Mouse (Mus musculus): ENCODE data around the gene Zdhhc20.
"Not testable (repeated sequence)": the region's sequence is repeated elsewhere in the genome, so short reads cannot be mapped to it uniquely, and the experiment has no call there.

The Zdhhc20 gene

DNA sequence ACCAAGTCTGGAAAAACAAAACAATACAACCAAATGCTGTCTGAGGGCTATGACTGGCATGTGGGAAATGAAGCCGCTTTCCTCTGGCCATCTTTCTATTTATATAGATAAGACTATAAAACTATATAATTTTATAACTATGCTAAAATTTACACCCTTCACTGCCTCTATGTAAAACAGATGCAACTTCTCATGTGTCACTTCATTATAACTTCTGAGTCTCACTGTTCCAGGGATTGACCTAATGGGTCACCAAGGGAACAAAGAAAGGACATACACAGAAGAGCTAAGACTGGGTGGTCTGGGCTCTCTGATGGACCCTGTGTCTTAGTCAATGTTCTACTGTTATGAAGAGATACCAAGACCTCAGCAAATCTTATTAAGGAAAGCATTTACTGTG lies 2.9 kb upstream of the Zdhhc20 start:
- DNase-seq (ENCODE audit: low read depth, low spot score) = no peak

DNA sequence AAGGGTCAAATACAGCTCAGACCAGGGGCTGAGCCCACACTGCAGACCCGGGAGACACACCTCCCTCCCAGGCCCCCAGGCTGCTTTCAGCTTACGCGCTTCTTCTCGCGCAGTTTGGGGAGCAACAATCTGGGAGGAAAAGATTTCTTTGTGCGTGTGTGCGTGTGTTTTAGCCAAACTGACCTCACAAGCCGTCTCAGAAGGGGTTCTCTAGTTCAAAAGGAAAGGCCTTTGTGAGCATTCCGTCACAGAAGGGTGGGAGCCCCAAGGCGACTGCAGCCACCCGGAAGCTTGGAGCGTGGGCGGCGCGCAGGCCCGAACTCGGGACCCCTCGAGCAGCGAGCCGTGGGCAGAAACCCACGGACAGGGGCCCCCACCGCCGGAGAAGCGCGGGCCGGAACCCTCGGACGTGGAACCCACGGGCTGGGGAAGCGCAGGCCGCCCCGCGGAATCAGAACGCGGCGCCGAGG lies 500 bp downstream of the Zdhhc20 start:
- peak; percentile 31 for DNase-seq (ENCODE audit: low read depth, low spot score)

DNA sequence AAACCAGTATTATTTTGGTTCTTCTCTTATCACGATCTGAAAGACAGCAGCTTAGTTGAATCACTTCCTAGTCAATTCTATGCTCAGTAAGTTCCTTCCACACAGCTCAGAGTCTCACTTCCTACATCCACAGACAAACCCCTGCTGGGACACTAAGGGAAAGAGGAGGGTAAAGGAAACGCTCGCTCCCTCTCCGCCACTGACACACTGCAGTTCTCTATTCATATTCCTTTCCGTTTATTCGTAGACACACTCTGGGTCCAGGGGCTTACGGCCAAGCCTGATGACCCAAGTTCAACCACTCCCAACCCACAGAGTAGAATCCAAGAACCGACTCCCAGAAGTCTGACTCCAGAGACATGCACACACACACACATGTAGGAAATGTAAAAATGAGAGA lies 2.9 kb downstream of the Zdhhc20 start:
- no peak for DNase-seq (ENCODE audit: low read depth, low spot score)

- DNase-seq (ENCODE audit: low read depth, low spot score) = no peak
These were observed 4.0 kb downstream of the Zdhhc20 start for GRCm38 (mm10) chr14:57886032-57886431.

DNA sequence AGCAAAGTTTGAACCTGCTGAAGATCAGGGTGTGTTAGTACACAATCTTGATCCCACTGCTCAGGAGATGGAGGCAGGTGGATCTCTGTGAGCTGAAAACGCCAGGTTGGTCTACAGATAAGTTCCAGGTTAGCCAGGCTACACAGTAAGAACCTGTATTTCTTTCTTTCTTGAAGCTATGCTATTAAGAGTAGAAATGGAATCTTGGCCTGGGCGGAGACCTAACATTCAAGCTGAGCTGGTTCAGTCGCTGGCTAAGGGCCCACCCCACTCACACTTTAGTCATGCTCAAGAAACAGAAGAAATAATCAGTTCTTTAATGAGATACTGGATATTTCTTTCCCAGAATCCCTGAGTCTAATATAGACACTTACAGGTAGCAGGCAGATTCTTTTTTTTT lies 6.7 kb downstream of the Zdhhc20 start:
- DNase-seq (ENCODE audit: low read depth, low spot score) = no peak

GRCm38 (mm10) chr14:57882720-57883119 lies 7.4 kb downstream of the Zdhhc20 start:
- no peak for DNase-seq (ENCODE audit: low read depth, low spot score)

DNA sequence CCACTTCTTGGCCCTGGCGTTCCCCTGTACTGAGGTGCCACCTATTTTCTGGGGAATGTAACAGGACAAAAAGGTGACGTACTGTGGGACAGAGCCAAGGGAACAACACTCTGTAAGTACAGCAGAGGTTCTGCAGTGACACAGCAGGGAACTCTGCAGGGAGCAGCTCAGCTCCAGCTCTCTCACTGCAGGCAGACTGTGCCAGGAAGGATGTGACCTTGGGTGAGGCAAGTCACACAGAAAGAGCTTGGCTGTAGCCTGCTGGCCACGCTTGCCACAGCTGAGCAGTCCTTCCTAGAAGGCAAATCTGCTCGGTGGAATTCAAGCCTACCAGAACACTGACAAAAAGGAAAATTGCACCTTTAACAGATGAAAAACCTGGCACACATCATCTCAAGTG lies 8.3 kb downstream of the Zdhhc20 start:
- no peak for DNase-seq (ENCODE audit: low read depth, low spot score)

GRCm38 (mm10) chr14:57881074-57881473 lies 9.0 kb downstream of the Zdhhc20 start:
- DNase-seq (ENCODE audit: low read depth, low spot score) = no peak

DNA sequence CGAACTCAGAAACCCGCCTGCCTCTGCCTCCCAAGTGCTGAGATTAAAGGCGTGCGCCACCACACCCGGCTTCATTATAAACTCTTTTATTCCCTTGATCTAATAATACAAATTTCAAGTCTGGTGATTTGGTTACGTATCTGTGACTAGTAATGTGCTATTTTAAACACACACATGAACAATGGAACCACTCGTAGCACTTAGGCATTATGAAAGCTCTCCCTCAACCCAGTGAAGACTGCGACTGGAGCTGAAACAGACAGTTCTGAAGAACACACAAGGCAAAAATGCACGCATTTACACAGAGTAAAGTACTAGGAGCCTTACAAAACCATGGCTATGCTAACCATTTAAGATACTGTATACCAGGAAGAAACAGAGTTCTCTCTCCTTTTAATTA lies 12.2 kb downstream of the Zdhhc20 start:
- DNase-seq (ENCODE audit: low read depth, low spot score) = no peak

DNA sequence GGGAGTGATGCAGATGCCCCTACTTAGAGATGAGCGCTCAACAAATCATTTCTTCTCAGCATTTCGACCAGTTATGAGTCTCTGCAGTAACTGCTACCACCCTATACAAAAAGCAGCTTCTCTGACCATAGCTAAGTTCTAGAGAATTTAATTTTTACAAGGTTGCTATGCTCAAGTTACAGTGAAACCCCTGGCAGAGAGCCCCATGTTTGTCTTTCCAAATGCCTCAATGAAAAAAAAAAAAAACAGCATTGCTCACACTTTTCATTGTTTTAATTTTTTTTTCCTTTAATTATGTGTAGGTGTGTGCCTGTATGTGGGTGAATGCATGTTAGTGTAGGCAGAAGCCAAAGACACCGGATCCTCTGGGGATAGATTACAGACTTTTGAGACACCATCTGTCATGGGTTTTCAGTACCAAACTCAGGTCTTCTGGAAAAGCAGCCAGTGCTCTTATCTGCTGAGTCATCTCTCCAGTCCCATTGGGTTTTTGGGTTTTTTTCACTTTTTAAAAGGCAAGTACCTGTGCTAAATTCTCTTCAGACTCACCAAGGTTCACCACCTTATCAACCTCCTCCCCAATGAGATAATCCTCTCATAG lies 23.3 kb downstream of the Zdhhc20 start:
- DNase-seq (ENCODE audit: low read depth, low spot score) = no peak

DNA sequence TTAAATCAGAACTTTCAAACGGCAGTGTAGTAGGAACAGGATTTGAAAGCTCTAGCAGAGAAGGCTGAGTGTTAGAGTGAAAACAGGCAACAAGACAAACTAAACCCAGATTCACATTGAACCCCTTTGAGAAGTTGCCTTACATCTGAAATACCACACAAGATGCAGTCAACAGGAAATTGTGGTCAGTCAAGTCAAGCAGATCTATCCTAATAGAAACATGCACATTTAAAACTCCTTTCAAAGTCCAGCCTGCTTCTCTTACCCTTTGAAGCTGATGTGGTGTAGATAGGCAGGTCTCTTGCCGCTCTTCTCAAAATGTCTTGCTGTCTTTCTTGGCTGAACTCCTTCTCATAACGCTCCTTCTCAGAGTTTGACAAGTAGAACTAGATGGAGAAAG lies 24.8 kb downstream of the Zdhhc20 start:
- DNase-seq (ENCODE audit: low read depth, low spot score) = no peak

GRCm38 (mm10) chr14:57863129-57863528 lies 26.9 kb downstream of the Zdhhc20 start:
- no peak for DNase-seq (ENCODE audit: low read depth, low spot score)

DNA sequence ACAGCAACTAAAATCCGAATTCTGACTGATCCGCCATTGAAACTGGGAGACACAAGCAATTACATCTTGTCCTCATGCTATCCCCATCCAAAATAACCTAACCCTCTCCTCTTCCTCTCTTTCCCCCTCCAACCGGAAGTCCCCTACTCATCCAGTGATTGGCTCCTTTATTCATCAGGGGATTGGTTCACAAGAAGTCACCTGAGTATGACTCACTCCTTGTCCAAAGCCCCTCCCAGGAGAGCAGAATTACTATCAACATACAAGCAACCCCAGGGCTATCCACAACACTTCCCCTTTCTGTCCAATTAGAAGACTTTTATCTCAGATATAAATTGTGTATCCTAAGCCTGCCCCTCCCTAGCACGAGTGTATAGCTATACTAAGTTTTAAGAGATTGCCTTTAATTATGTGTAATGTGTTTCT lies 28.1 kb downstream of the Zdhhc20 start:
- no peak for DNase-seq (ENCODE audit: low read depth, low spot score)

DNA sequence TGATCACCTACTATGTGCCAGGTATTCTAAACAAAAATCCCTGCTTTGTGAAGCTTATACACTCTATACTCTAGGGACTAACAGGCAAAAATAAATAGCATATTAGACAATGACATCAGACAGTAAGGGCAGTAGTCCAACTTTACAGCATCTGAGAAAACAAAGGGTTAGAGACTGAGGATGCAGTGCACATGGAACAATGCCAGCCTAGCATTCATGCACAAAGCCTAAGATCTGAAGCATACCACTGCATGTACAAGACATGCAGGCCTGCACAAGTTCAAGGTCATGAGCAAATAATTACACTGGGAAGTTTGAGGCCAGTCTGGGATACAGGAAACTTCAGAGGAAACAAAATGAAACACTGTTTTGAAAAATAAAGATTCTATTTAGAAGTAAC lies 30.6 kb downstream of the Zdhhc20 start:
- no peak for DNase-seq (ENCODE audit: low read depth, low spot score)

DNA sequence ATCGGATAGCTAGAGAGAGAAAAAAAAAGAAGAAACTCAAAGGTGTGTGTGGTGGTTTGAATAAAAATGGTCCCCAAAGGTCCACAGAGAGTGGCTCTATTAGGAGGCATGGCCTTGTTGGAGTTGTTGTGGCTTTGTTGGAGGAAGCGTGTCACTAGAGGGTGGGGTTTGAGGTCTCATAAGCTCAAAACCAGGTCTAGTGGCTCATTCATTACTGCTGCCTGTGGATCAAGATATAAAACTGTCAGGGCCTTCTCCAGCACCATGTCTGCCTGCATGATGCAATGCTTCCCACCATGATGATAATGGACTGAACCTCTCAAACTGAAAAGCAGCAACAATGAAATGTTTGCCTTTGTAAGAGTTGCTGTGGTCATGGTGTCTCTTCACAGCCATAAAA lies 31.5 kb downstream of the Zdhhc20 start:
- no peak for DNase-seq (ENCODE audit: low read depth, low spot score)

GRCm38 (mm10) chr14:57856037-57856436 lies 34.0 kb downstream of the Zdhhc20 start:
- not testable (repeated sequence) for DNase-seq (ENCODE audit: low read depth, low spot score)

DNA sequence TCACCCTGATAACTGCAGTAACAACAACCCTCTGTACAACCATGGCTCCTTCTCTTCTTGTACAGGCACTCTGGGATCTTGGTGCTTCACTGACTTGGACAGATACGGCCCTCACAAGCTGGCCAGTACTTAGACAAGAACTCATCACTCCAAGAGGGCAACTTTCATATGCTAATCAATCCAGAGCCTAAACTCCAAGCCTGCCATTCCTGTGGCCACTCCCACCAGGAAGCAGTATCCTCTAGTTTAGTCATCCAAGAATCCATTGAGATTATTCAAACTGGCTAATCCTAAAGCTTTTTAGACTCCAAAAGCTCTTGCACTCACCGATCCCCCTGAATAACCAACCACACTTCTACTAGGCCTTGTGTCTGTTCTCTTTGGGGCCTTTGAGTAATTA lies 37.1 kb downstream of the Zdhhc20 start:
- no peak for DNase-seq (ENCODE audit: low read depth, low spot score)

DNA sequence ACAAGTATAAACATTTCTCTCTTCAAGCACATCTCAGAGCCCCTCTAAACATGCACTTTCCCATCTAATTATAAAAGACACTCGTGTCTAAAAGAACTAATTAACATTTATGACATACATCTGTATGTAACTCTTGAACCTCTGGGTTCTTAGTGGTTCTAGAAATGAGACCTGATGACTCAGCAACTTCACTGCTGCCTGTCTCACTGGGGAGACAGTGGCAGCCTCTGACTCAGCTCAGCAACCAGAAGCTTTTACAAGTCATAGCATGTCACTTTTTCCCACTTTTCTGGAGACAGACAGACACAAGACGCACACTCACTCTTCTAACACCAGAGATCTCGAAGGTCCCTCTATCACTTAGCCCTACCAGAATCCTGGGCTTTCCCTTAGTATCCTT lies 39.7 kb downstream of the Zdhhc20 start:
- no peak for DNase-seq (ENCODE audit: low read depth, low spot score)

DNA sequence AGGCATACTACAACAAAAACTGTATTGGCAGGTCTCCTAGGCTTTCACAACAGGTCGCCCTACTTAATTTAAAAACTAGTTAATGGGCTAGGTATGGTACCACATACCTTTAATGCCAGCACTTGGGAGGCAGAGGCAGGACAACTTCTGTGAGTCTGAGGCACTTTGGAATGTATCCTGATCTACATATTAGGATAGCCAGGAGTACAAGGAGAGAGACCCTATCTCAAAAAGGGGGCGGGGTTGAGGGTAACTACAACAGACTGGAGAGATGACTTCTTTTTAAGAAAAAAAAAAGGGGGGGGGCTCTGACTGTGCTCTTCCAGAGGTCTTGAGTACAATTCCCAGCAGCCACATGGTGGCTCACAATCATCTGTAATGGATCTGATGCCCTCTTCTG lies 41.4 kb downstream of the Zdhhc20 start:
- DNase-seq (ENCODE audit: low read depth, low spot score) = no peak

GRCm38 (mm10) chr14:57848061-57848460 lies 42.0 kb downstream of the Zdhhc20 start:
- not testable (repeated sequence) for DNase-seq (ENCODE audit: low read depth, low spot score)

DNA sequence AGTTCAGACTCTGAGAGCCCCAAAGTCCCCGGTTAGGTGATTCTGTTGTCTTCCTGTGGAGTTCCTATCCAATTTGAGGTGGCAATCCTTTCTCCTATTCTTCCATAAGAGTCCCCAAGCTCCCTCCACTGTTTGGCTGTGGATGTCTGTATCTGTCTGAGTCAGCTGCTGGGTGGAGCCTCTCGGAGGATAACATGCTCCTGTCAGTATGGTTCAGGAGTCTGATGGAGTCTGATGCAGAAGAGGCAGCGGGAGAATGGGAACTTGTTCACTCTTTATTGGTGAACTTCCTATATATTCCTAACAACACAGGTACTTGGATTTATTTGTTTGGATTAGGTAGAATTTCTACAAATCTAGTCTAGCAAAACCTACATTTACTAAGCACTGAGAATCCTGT lies 45.5 kb downstream of the Zdhhc20 start:
- DNase-seq (ENCODE audit: low read depth, low spot score) = no peak

DNA sequence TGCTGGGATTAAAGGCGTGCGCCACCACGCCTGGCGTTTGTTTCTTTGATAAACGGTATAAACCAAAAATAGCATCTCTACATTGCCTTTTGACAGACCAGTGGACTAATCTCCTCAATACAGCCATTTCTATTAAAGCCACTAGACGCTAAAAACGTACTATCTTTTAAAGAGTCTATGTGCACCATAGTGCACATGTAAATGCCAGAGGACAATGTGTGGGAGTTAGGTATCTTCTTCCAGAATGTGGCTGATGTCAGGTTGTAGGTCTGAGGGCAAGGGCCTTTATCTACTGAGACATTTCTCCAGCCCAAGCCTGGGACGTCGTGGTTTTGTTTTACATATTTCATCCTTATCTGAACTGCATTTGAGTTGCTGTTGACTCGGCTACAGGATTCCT lies 54.9 kb downstream of the Zdhhc20 start:
- DNase-seq (ENCODE audit: low read depth, low spot score) = no peak

GRCm38 (mm10) chr14:57833526-57833925 lies 56.5 kb downstream of the Zdhhc20 start:
- no peak for DNase-seq (ENCODE audit: low read depth, low spot score)

GRCm38 (mm10) chr14:57827284-57827683 lies 62.8 kb downstream of the Zdhhc20 start:
- DNase-seq (ENCODE audit: low read depth, low spot score) = no peak
